Mouse (Mus musculus): ENCODE data around the gene Plscr4.

- TF ChIP-seq CTCF (IDR thresholded peaks at IDR 0.05; ENCODE audit: borderline replicate concordance, extremely low read depth, insufficient read depth, insufficient read length) (no peak), POLR2A (IDR thresholded peaks at IDR 0.05; ENCODE audit: borderline replicate concordance, extremely low read depth, insufficient read depth, insufficient read length, poor library complexity, severe bottlenecking) (no peak)
Measured at GRCm38 (mm10) chr9:92517036-92517435, 59.9 kb downstream of the Plscr4 start.
